Mouse (Mus musculus): ENCODE measurements around the gene Nadsyn1.

Nadsyn1 gene

DNA sequence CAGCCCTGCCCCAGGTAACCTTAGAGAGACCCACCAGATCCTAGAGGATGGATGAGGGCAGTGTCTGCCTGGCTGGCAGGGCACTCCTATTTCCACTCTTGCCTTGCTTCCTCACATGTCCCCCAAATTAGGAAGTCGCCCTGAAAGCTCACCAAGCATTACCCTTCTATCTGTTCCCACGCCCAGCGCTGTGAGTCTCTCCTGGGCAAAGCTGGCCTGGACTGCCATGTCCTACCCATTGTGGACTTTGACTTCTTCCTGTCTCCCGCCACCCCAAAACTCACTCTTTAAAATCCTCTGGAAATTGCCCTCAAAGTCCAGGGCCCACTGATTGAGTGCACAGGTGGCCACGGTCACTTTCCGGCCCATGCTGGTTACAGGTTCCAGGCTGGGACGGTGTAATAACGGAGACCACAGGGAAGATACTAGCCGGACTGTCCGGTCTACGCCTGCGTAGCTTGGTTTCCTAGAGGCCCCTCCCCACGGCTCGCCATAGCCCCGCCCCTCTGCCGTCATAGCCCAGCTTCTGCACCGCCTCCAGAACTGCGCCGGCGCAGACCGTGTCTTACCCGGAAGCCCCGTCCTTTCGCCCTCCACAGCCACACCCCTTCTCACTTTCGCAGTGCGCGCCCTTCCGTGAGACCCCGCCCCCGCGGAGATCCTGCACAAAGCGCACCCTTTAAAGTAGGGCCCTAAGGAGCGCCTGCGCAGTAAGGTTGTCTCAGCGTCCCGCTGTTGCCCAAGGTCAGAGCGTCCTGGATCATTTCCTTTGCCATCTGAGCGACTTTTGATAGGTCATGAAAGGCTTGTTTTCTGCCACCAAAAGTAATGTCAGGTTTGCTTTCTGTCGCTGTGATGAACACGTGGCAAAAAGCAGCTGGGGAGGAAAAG, at the start of gene Nadsyn1, which contains the start of gene Dhcr7:
Gene Nadsyn1 (minus strand): TSS at position 475 of the 891 bp plus-strand sequence.
Gene Dhcr7 (plus strand): TSS at position 771 of the 891 bp plus-strand sequence.
- DNase-seq: peak; percentile 99

DNA sequence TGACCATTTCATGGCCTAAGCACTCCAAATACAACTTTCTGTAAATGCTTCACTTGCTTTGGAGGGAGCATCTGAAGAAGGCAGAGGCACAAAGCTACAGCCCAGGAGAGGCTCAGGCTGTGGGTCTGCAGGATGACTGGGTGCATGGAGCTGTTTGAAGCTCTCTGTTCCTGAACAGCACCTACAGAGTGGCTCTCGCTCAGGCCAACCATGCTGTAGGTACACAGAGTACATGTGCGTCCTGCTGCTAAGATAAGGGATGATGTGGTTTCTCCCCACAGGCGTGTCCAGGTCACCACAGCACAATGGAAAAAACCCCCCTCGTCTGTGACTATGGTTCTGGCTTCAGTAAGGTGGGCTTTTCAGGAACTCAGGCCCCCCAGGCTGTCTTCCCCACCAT, 46.2 kb upstream of the Nadsyn1 start:
- DNase-seq: no peak

DNA sequence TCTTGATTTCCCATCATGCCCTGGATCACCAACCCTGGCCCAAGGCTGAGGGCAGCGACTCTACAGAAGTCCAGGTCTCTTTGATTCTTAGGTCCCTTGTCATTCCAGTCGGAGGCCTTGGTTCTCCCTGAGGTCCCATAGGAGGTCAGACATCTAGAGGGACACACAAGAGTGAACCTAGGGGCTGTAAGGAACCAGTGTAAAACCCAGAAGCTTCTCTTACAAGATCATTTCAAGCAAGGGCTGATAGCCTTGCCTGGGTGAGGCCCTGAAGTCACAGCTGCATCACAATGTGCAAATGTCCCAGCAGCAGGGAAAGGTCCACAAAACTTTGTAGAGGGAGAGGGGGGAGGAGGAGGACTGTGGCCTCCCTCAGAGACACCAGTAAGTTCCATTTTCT, 43.9 kb upstream of the Nadsyn1 start, which contains the start of gene Gm498:
Gene Gm498 (plus strand): TSS at position 301 of the 400 bp plus-strand sequence.
- no peak for DNase-seq

DNA sequence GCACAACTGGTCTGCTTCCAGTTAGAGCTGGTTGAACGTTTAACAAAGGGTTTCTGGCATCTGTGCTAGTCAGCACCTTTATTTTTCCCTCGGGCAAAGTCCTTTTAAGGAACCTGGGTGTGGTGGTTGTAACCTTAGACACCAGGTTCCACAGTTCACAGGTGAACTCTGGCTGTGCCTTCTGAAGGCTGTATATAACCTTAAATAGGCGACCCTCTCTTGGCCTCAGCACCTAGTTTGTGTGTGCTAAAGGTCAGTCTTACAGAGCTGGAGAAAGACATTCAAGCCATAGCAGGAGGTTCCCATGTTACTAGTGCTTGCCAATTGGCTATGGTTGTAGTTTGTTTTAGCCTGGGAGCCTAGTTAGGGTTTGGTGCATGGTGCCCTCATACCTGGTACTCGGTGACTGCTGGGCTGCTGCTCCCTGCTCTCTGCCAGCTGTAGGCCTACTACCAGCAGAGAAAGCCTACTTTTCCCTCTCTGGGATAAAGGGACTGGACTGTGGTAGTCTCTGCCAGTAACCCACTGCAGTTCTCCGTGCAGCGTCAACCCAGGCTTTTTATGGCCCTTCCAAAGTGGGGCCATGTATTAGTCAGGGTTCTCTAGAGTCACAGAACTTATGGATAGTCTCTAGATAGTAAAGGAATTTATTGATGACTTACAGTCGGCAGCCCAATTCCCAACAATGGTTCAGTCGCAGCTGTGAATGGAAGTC, 26.3 kb upstream of the Nadsyn1 start:
- DNase-seq: no peak

DNA sequence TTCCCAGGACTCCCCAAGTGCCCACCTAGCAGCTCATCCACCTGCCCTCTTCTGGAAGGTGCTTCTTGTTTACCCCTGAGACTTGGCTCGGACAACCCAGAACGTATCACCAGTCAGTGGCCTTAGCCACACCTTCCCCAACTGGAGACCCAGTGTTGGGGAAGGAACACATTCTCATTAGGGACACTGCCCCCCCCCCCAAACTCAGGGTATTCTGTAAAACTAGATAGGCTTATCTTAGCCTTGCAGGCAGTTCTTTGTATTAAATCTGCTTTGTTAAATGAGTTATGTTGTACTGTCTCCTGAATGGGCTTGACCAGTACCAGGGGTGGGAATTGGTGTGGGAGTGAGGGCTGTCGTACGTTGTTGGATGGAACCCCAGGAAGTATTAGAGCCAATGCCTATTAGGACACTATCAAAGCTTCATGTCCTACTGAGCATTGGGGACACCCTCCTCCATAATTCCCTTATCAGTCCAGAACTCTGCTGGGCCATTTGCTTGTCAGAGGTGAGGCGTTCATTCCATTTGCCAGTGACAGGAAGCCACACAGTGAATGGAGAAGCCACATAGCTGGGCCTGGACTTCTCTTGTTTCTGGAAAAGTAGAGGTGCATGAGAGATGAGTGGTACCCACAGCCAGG, 25.6 kb upstream of the Nadsyn1 start:
- no peak for DNase-seq

DNA sequence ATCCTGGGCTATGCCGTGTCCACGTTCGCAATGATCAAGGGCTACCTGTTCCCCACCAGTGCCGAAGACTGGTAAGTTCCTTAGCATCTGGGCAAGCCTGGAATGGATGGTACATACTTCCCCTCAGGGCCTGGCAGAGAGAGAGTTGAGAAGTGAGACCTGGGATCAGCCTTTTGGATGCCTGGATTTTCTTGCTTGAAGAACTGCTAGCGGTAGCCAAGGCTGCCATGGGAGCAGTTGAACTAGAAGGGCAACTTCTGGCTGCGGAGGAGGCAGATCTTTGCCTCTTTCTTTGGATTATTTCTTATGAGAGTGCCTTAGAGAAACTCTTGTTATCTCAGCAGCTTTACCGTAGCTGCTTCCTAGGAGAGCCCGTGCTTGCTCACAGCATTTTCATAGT, 18.7 kb upstream of the Nadsyn1 start:
- DNase-seq: no peak

DNA sequence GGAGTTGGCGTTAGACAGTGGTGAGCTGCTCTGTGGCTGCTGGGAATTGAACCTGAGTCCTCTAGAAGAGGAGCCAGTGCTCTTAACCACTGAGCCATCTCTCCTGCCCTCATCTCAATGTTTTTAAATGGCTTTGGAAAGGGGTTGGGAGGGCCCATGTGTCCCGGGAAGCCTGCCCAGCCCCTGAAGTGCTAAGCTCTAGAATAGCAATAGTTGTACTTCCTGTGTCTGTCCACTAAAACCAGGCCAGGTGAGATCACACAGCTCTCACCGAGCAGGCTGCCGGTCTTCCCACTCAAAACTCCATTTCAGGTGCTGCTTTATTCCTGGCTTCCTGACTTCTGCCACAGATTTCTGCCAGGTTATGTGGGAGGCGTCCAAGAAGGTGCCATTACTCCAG, 17.5 kb upstream of the Nadsyn1 start:
- peak in 1 of 2 experiments; percentile 38 for DNase-seq

DNA sequence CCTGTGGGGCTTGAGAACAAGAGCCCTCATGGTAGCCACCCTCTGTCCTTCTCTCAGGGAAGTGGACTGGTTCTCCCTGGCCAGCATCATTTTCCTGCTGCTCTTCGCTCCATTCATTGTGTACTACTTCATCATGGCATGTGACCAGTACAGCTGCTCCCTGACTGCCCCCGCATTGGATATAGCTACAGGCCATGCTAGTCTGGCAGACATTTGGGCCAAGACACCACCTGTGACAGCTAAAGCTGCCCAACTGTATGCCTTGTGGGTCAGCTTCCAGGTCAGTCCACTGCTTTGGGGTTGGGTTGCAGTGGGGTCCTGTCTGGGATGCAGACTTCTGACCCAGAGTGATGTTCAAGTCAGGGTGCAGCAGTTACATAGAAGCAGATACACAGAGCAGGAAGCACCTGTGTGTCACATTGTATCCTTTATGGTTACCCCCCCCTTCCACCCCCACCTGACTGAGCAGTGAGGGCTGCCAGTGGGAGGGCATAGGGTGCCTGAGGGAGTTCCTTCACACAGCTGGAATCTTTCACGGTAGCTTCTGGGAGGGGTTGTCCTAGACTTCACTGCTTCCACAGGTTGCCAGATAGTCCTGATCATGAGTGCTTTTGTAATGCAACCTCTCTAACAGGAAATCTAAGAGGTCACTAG, 15.2 kb upstream of the Nadsyn1 start:
- no peak for DNase-seq

DNA sequence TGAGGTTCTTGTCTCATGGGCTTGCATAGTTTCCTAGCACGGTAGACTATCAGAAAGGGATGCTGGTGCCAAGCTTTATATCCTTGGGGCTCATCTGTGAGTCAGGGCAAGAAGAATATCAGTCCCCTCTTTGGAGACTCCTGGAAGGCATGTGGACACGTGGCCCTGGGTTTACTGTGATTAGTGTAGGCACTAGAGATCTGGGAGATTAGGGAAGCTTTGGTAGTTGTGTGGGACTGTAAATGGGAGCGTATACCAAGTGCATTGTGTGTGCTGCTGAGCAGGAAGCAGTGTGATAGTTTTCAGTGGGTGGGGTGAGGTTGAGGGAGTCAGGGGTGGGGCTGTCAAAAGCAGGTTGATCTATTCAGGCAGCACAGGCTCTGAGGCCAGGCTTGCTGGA, 12.3 kb upstream of the Nadsyn1 start:
- DNase-seq: no peak

DNA sequence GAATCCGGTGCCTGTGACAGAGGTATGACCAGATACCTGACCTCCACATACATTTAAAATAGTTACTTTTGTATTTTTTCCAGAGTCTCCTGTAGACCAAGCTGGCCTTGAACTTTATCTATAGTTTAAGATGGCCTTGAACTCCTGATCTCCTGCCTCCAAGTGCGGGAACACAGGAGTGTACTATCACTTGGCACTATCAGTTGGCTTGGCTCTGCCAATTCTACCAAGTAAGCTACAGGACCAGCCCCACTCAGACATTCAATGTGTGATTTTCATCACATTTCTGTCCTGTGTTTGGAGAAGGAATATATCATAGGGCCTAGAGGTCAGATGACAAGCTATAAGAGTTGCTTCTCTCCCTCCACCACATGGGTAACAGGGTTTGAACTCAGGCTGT, 11.7 kb upstream of the Nadsyn1 start:
- DNase-seq: no peak

DNA sequence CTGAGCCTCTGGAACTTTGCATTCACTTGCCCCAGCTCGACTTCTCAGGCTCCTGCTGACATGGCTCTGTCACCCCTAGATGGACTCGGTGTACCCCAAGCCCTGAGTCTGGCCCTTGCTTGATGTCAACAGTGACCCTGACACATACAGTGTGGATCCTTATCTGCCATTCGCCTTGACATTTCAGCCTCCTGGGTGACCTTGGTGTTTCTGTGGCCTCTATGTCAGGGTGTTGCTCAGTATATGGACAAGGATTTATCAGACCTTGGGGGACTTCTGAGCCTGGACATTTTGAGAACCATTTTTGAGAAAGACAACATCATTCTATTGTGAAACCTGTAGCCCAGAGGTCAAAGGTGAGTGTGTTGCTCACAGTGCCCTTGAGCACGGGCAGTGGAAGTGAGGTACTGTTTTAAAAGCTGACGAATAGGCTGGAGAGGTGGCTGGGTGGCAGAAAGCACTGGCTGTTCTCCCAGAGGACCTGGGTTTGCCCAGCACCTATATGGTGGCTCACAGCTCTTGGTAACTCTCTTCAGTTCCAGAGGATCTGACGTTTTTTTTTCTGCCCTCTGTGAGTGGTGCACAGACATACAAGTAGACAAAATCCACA, 11.0 kb upstream of the Nadsyn1 start:
- no peak for DNase-seq

DNA sequence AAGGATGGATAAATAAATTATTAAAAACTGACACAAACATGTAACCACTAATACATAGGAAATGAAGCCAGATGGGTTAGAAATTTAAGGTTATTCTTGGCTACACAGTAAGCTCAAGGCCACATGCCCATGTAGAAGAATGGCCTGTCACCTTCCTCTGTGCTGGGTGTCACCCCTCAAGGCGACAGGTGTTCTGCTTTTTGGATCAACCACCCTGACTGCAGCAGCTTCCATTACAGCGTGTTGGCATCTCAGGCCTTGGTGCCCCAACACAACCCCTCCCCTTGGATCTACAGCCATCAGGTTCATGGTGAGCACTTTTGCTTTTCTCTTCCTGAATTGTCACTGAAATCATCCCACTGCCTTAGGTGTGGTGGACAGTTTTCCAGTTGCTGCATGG, 10.0 kb upstream of the Nadsyn1 start:
- DNase-seq: no peak

DNA sequence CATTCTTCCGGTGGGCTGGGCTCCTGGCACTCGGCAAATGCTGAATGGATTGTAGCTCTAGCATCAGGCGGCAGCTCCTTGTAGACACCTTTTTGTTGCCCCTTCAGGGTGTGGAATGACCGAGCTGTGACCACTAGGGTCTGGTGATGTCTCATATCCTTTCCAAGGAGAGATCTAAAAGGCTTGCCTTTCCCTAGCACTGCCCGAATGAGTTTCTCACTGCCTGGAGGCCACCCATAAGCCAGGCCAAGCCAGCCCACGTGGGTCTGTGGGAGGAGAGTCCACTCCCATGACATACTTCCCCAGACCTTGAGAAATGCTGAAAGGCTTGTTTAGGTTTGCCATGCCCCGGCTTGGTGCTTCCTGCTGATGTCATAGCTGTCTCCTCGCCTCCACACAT, 9.5 kb upstream of the Nadsyn1 start:
- DNase-seq: no peak

DNA sequence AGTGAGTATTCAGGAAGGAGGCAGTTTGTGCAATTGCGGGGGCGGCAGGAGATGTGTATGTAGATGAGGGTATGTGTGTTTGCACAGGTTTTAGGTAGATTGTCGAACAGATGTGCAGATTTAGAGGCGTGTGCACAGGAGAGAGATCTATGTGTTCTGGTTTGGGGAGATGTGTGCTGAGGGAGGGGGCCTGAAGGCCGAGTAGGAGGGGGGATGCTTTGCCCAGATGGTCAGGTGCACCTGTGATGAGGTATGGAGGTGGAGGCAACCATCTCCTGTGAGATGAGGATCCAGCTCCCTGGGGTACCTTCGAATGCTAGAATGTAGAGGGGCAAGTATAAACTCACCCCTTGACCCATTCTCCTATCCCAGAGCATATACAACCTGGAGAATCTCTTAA, 7.8 kb upstream of the Nadsyn1 start:
- peak; percentile 34 to 44 for DNase-seq

DNA sequence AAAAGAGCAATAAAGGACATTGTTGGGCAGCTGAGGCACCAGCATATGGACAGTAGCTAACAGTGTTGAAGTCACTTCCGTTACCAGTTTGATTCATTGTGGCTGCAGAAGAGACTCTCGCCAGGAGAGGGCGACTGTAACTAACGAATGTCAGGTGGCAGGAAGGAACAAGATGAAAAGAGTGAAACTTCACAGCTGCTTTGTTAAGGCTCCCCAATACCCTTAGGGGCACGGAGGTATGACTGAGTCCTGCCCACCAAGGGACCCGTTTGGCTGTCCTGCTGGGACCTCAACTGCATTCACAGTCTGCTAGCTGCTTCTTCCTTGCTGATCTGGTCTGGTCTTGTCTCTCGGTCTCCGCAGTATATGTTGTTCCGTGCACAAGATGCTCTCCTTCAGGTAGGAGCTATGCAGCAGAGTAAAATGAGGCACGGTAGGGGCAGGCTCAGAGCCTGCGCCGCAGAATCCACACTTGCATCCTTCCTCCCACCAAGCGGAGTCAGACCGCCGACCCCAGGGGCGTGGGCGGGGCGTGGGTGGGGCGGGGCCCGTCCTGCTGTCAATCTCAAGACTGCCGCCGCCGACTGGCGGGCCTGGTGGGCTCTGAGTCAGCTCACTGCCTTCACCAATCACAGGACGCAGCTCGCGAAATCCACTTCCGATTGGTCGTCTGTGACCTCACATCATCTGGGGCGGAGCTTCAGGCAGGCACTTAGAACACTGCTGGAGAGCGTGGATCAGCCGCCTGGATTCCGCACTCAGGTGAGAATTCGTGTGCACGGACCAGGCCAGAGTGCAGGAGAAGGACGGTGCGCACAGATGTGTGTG, 7.1 kb upstream of the Nadsyn1 start:
- DNase-seq: peak; percentile 95

DNA sequence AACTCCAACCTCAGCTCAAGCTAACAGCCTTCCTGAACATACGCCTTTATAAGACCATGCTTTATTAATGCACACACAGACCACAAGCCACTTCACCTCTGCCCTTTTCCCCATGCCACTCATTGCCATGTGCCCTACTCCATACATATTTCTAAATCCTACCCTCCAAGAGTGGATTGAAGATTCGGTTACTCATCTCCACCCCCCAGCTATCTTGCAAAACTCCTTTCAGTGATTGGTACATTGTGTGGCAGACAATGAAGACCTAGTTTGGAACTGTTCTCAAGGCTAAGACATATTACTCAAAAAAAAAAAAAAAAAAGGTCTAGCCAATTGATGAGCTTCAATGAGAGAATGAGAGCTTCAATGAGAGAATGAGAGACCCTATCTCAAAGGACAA, 4.3 kb upstream of the Nadsyn1 start:
- DNase-seq: no peak

DNA sequence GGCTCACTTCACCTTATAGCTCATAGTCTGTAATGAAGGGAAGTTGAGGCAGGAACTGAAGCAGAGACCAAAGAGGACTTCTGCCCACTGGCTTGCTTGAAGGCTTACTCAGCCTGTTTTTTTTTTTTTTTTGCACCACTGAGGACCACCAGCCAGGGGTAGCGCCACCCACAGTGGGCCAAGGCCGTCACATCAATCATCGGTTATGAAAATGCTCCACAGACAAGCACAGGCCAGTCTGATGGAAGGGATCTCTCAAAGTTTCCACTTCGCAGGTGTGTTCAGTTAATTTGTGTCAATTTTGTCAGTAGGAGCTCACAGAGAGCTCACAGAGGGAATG, 587 bp upstream of the Nadsyn1 start:
- no peak for DNase-seq

DNA sequence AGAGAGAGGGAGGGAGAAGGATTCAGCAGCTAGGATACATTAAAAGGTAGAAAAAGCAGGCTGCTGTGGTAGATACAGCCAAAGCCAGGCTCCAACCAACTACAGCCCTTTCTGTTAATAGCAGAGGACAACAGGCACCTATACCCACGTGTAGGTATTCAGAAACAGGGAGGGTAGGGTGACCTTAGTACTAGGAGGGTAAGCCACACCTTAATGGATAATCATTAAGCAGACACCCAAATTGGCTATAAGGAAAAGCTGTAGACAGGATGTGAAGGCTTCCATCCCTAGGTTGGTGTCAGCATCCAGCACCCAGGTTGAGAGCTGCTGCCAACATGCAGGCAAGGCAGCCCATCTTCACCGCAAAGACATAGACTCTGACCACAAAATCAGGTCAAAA, 1.4 kb downstream of the Nadsyn1 start:
- DNase-seq: no peak

DNA sequence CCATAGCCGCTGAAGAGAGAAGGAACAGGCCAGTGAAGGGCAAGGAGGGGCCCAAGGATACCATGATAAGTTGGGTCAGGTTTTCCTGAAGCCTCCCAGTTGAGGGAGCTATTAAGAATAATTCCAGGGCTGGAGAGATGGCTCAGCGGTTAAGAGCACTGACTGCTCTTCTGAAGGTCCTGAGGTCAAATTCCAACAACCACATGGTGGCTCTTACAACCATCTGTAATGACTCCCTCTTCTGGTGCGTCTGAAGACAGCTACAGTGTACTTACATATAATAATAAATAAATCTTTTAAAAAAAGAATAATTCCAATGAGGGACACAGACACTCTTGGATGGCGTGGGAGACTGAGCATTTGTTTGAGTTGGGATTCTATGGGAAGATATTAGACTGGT, 3.4 kb downstream of the Nadsyn1 start:
- no peak for DNase-seq

DNA sequence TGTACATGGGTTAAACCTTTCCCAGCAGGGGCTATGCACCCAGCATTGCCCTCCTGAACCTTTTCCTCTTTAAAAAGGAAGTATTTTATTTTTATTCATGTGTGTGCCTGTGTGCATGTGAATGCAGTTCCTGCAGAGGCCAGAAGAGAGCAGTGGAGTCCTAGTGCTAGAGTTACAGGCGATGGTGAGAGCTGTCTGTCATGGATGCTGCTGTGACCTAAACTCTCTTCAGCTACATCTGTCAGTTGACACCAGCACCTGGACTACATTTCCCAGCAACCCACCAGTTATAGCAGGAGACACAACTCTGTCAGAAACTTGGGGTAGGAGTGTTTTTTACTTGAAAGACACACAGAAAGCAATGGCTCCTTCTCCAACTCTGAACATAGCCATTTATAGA, 13.7 kb downstream of the Nadsyn1 start:
- no peak for DNase-seq

DNA sequence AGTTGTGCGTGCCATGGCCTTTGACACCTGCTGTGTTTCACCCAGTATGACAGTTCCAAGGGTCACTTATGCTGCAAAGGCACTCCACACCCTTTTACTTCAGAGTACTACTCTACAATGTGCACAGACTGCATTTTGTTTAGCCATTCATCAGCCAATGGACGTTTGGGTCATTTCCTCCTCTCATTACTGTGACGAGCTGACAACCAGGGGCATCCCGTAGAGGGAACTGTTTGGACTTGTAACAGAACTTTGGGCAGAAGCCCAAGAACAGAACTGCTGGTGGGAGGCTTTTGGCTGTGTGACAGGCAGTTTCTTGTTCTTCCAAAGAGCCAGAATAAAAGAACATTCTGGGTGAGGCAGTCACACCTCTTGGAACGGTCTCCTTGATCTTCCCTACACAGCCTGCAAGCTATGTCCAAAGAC, 17.4 kb downstream of the Nadsyn1 start:
- DNase-seq: peak; percentile 37 to 39

All from cerebellum, postnatal 14 days (tissue).